ENCODE assay signal across 18 mouse cellular contexts in genomic region chr6:120588701-120589659, GRCm38 (mm10). TPM values are rescaled to one million over a fixed set of nuclear protein-coding genes. Genes with fewer than 3 reads are reported as not detected.
DNase-seq lines count a peak whose midpoint lies in the region; ATAC-seq and TF ChIP-seq lines count a peak whose summit lies in the region.
"Had no signal": no experiment of that assay in that cellular context is flagged by ENCODE, and none has a peak within 500 bp of the region (broad histone marks: within the 10 kb centered on the region; RNA-seq: fewer than 3 reads in every experiment).

No protein-coding gene starts in this region.

- DNase-seq in hindbrain, embryonic 14.5 days (ENCODE audit: low spot score), result peak; percentile 23
- DNase-seq in c-Kit-positive CD71-positive TER-119-positive erythroid progenitor cells, embryonic 14.5 days (ENCODE audit: low spot score), result peak; percentile 76
- no peak for DNase-seq in liver, embryonic 11.5 days (ENCODE audit: low spot score)
- no peak for DNase-seq in midbrain, embryonic 10.5 days (ENCODE audit: low spot score)
- DNase-seq: cerebellum, adult 11-12 months; lung, postnatal 14 days; right cerebral cortex, postnatal 25 days; thymus, postnatal 4 days had no signal

- no peak for ATAC-seq in hindbrain, embryonic 14.5 days (ENCODE audit: low FRiP score)
- no peak for ATAC-seq in hindbrain, embryonic 12.5 days (ENCODE audit: low FRiP score)
- ATAC-seq in liver, embryonic 11.5 days (replicated peaks; ENCODE audit: low FRiP score), result peak; percentile 67
- no peak for ATAC-seq in intestine, postnatal 0 days
- ATAC-seq in kidney, embryonic 16.5 days (ENCODE audit: low FRiP score, low TSS enrichment), result no peak
- ATAC-seq: forebrain, embryonic 14.5 days; hindbrain, postnatal 0 days had no signal

- TF ChIP-seq CTCF in intestine, postnatal 0 days (IDR thresholded peaks at IDR 0.05; ENCODE audit: low read depth), result no peak

- H3K4me3 ChIP-seq in hindbrain, embryonic 14.5 days (replicated peaks; ENCODE audit: low read length), result no peak overlapping the region
- H3K4me3 ChIP-seq in hindbrain, embryonic 12.5 days, result no peak overlapping the region
- no peak overlapping the region for H3K4me3 ChIP-seq in liver, embryonic 11.5 days (ENCODE audit: low read depth, low read length)
- H3K4me3 ChIP-seq in intestine, postnatal 0 days (ENCODE audit: low read depth, low read length), result no peak overlapping the region
- no peak overlapping the region for H3K4me3 ChIP-seq in midbrain, embryonic 10.5 days
- no peak overlapping the region for H3K4me3 ChIP-seq in kidney, embryonic 16.5 days (ENCODE audit: low read length)
- H3K4me3 ChIP-seq: heart, embryonic 13.5 days; kidney, embryonic 15.5 days; limb, embryonic 10.5 days; neural tube, embryonic 15.5 days; stomach, embryonic 15.5 days had no signal

- H3K9ac ChIP-seq in hindbrain, embryonic 14.5 days, result no peak overlapping the region
- H3K9ac ChIP-seq in hindbrain, embryonic 12.5 days, result no peak overlapping the region
- H3K9ac ChIP-seq in liver, embryonic 11.5 days (ENCODE audit: low read depth, low read length), result no peak overlapping the region
- H3K9ac ChIP-seq in intestine, postnatal 0 days (ENCODE audit: low read depth, low read length), result no peak overlapping the region
- no peak overlapping the region for H3K9ac ChIP-seq in kidney, embryonic 16.5 days (replicated peaks; ENCODE audit: low read length)
- H3K9ac ChIP-seq: heart, embryonic 13.5 days; kidney, embryonic 15.5 days; neural tube, embryonic 15.5 days; stomach, embryonic 15.5 days had no signal

- H3K27ac ChIP-seq in hindbrain, embryonic 14.5 days, result no peak overlapping the region
- no peak overlapping the region for H3K27ac ChIP-seq in hindbrain, embryonic 12.5 days
- 0 out of 2 replicates have a peak overlapping the region, but pooled peaks have one; percentile 5 for H3K27ac ChIP-seq in liver, embryonic 11.5 days (ENCODE audit: low read depth, low read length)
- H3K27ac ChIP-seq in intestine, postnatal 0 days (ENCODE audit: low read depth, low read length), result no peak overlapping the region
- H3K27ac ChIP-seq in midbrain, embryonic 10.5 days (replicated peaks), result no peak overlapping the region
- no peak overlapping the region for H3K27ac ChIP-seq in kidney, embryonic 16.5 days (ENCODE audit: low read length)
- H3K27ac ChIP-seq: heart, embryonic 13.5 days; hindbrain, postnatal 0 days; kidney, embryonic 15.5 days; neural tube, embryonic 15.5 days; stomach, embryonic 15.5 days had no signal

- WGBS in hindbrain, embryonic 14.5 days, result 86% methylated on average over 11 of the region's 11 CpGs
- 83% methylated on average over 11 of the region's 11 CpGs for WGBS in hindbrain, embryonic 12.5 days
- WGBS in liver, embryonic 11.5 days, result 75% methylated on average over 11 of the region's 11 CpGs
- 84% methylated on average over 11 of the region's 11 CpGs for whole genome bisulfite sequencing in intestine, postnatal 0 days
- 92% methylated on average over 11 of the region's 11 CpGs for WGBS in midbrain, embryonic 10.5 days
- WGBS in kidney, embryonic 16.5 days, result 79% methylated on average over 11 of the region's 11 CpGs

- no peak overlapping the region for H3K4me2 ChIP-seq in hindbrain, embryonic 14.5 days (replicated peaks)
- H3K4me2 ChIP-seq in hindbrain, embryonic 12.5 days (replicated peaks), result no peak overlapping the region
- H3K4me2 ChIP-seq in liver, embryonic 11.5 days, result 0 out of 2 replicates have a peak overlapping the region, but pooled peaks have one; percentile 0
- H3K4me2 ChIP-seq in intestine, postnatal 0 days (replicated peaks; ENCODE audit: low read depth), result no peak overlapping the region
- H3K4me2 ChIP-seq in kidney, embryonic 16.5 days (replicated peaks; ENCODE audit: low read depth, low read length), result no peak overlapping the region
- H3K4me2 ChIP-seq: heart, embryonic 13.5 days; kidney, embryonic 15.5 days; neural tube, embryonic 15.5 days; stomach, embryonic 15.5 days had no signal

- H3K9me3 ChIP-seq in hindbrain, embryonic 14.5 days (ENCODE audit: control insufficient read depth, low read length), result no peaks in the 10 kb centered on the region
- H3K9me3 ChIP-seq in hindbrain, embryonic 12.5 days (replicated peaks), result no peaks in the 10 kb centered on the region
- no peaks in the 10 kb centered on the region for H3K9me3 ChIP-seq in liver, embryonic 11.5 days (ENCODE audit: control insufficient read depth, low read length)
- no peaks in the 10 kb centered on the region for H3K9me3 ChIP-seq in intestine, postnatal 0 days (ENCODE audit: control insufficient read depth)
- H3K9me3 ChIP-seq in midbrain, embryonic 10.5 days (replicated peaks), result no peaks in the 10 kb centered on the region
- no peaks in the 10 kb centered on the region for H3K9me3 ChIP-seq in kidney, embryonic 16.5 days (ENCODE audit: low read length)
- H3K9me3 ChIP-seq: heart, embryonic 13.5 days; kidney, embryonic 15.5 days; limb, embryonic 10.5 days; neural tube, embryonic 15.5 days; stomach, embryonic 15.5 days had no signal

- H3K27me3 ChIP-seq in hindbrain, embryonic 14.5 days (ENCODE audit: control insufficient read depth, insufficient read depth, low read length), result no peaks in the 10 kb centered on the region
- no peaks in the 10 kb centered on the region for H3K27me3 ChIP-seq in hindbrain, embryonic 12.5 days
- H3K27me3 ChIP-seq in liver, embryonic 11.5 days (replicated peaks; ENCODE audit: control insufficient read depth, insufficient read depth, low read length), result no peaks in the 10 kb centered on the region
- no peaks in the 10 kb centered on the region for H3K27me3 ChIP-seq in intestine, postnatal 0 days (replicated peaks; ENCODE audit: control insufficient read depth, insufficient read depth, low read length)
- no peaks in the 10 kb centered on the region for H3K27me3 ChIP-seq in midbrain, embryonic 10.5 days (ENCODE audit: low read depth, poor library complexity, severe bottlenecking)
- no peaks in the 10 kb centered on the region for H3K27me3 ChIP-seq in kidney, embryonic 16.5 days (ENCODE audit: insufficient read depth, low read length)
- H3K27me3 ChIP-seq: heart, embryonic 13.5 days; kidney, embryonic 15.5 days; neural tube, embryonic 15.5 days; stomach, embryonic 15.5 days had no signal

- H3K36me3 ChIP-seq in hindbrain, embryonic 14.5 days (replicated peaks; ENCODE audit: control insufficient read depth, insufficient read depth), result no peaks in the 10 kb centered on the region
- H3K36me3 ChIP-seq in hindbrain, embryonic 12.5 days, result no peaks in the 10 kb centered on the region
- no peaks in the 10 kb centered on the region for H3K36me3 ChIP-seq in liver, embryonic 11.5 days (ENCODE audit: control insufficient read depth, insufficient read depth, low read length)
- no peaks in the 10 kb centered on the region for H3K36me3 ChIP-seq in intestine, postnatal 0 days (ENCODE audit: control insufficient read depth, insufficient read depth)
- no peaks in the 10 kb centered on the region for H3K36me3 ChIP-seq in midbrain, embryonic 10.5 days
- H3K36me3 ChIP-seq in kidney, embryonic 16.5 days (ENCODE audit: insufficient read depth, low read length), result no peaks in the 10 kb centered on the region
- H3K36me3 ChIP-seq: heart, embryonic 13.5 days; kidney, embryonic 15.5 days; limb, embryonic 10.5 days; neural tube, embryonic 15.5 days; stomach, embryonic 15.5 days had no signal

- H3K4me1 ChIP-seq in hindbrain, embryonic 14.5 days (replicated peaks; ENCODE audit: control insufficient read depth, insufficient read depth, low read length), result peaks cover 9% of the 10 kb centered on the region
- H3K4me1 ChIP-seq in hindbrain, embryonic 12.5 days, result peaks cover 19% of the 10 kb centered on the region
- peaks cover 25% of the 10 kb centered on the region for H3K4me1 ChIP-seq in liver, embryonic 11.5 days (replicated peaks; ENCODE audit: control insufficient read depth, insufficient read depth, low read length)
- no peaks in the 10 kb centered on the region; the same call in 1 of the 2 replicates for H3K4me1 ChIP-seq in intestine, postnatal 0 days (replicated peaks; ENCODE audit: control insufficient read depth, insufficient read depth, low read length)
- H3K4me1 ChIP-seq in midbrain, embryonic 10.5 days, result peaks cover 20% of the 10 kb centered on the region
- H3K4me1 ChIP-seq in kidney, embryonic 16.5 days (ENCODE audit: insufficient read depth, low read length), result peaks cover 29% of the 10 kb centered on the region

RNA-seq across cellular contexts. Expression of gene Hdhd5, which starts 57.9 kb away (rescaled TPM):
- polyA plus RNA-seq in hindbrain, embryonic 14.5 days (2014; fragmentation: Nextera tagmentation; extraction: Ambion mirVana), result 9.6 and 13.4 TPM in 2 replicates
- 19.5 and 20.9 TPM in 2 replicates for polyA plus RNA-seq in hindbrain, embryonic 12.5 days (2016; fragmentation: Nextera tagmentation; extraction: Ambion mirVana)
- 19.9 and 20.7 TPM in 2 replicates for polyA plus RNA-seq in liver, embryonic 11.5 days (2014; fragmentation: Nextera tagmentation; extraction: Ambion mirVana)
- 5.9 and 6.1 TPM in 2 replicates for polyA plus RNA-seq in intestine, postnatal 0 days (2015; fragmentation: Nextera tagmentation; extraction: Ambion mirVana)
- polyA plus RNA-seq in midbrain, embryonic 10.5 days (2016; fragmentation: Nextera tagmentation; extraction: Ambion mirVana), result 21.0 and 21.6 TPM in 2 replicates
- polyA plus RNA-seq in kidney, embryonic 16.5 days (2015; fragmentation: Nextera tagmentation; extraction: Ambion mirVana), result 22.1 and 23.6 TPM in 2 replicates

Comparison
In these comparisons a context has a peak if more than half of its experiments do, and no peak if none do; other contexts are left out.
1. DNase-seq: peak in hindbrain, embryonic 14.5 days (single experiment) and c-Kit-positive CD71-positive TER-119-positive erythroid progenitor cells, embryonic 14.5 days (single experiment); none in liver, embryonic 11.5 days (single experiment) and midbrain, embryonic 10.5 days (single experiment).